Mouse (Mus musculus) spleen, postnatal 4 days (tissue): ENCODE results near the gene Trim60.

Source experiments
- DNase-seq, 2 experiments: peaks; one replicate each; pipeline ENCODE4 v3.0.0; 2022; ENCODE audit warnings: low spot score in 2 of 2

Gene Trim60

GRCm38 (mm10) chr8:64987731-64988130, 30.7 kb downstream of the Trim60 start, which contains the start of gene Trim75:
Gene Trim75 (minus strand): TSS chr8:64987831.
- DNase-seq: no peak

DNA sequence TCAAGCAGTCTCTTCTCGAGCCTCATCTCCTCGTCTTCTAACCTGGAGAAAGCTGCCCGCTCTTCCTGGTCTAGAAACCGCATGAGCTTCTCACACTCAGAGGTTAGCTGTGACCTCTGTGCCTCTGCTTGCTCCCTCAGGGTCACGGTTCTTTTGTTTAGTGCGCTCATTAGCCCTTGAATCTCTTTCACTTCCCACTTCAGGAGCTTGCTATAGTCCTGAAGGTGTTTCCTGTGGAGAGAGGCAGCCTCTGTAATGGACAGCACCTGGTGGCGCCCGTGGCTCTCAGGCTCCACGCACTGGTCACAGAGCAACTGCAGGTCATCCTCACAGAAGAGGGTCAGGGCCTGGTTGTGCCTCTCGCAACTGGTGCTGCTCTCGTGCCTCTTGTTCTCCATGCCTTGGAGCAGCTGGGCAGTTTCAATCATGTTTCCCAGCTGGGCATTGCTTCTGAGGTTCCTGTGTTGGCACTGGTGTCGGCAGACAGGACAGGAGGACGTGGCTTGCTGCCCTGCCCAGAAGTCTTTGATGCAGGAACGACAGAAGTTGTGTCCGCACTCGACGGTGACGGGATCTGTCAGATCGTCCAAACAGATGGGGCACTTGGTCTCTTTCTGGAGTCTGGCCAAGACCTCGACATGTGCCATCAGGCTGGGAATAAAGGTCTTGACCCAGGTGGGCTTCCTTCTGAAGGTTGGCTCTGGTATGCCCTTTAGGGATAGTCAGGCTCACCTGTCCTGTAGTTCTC, 35.1 kb downstream of the Trim60 start:
- no peak for DNase-seq

- no peak for DNase-seq
Observed at GRCm38 (mm10) chr8:64962836-64963235, 55.5 kb downstream of the Trim60 start.

- no peak for DNase-seq
Observed at GRCm38 (mm10) chr8:64959025-64959424, 59.4 kb downstream of the Trim60 start.

DNA sequence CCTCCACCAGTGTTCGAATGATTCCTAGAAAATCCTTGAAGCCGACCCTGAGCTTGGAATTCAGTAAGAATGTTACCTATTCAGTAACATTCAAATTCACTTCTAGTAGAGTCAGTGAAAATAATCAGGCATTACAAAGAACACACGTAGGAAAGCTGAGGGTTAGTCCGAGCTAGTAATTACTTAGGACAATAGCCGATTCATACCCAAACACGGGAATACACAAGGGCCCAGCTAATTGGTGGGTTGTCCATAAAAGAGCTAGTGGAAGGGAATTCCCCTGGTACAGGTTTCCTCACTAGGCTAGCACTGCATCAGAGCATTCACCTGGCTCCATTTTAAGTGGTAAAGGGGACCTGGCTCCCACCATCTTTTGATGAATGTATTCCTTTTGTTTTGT, 66.3 kb downstream of the Trim60 start:
- no peak for DNase-seq
